ENCODE assay signal across 9 mouse cellular contexts in the genomic region with DNA sequence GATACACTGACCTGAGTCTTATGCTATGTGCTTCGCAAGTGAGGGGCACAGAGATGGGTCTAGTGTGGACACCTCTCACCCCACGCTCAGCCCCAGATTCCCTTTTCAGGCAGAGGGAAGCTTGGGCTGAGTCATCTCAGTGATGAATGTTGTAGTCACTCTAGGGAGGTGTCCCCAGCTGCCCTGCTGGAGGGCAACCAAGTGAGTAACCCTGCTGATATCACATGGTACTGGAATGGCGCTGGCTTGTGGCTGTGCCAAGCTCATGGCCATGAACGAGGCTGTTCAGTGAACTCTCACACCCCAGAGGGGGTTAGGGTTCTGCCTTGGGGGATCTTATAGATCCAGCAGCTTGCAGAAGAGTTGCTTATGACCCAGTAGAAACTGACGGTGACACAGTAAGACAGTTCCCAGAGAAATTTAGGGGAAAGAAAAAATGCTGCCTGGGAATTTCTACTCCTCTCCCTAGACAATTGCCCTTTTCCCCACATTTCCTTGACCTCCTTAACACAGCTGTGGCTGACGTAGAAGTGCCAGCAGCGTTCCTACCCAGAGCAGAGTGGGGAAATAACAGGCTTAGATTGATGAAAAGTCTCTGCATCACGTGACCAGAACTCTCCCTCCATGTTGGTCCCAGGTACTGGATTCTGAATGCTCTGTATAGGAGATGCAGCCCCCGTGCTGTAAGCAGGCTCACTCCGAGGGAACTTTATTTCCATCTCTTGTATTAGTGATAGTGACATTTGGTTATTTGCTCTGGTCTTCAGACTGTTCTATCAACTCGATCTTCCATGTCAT.
DNase-seq lines count a peak whose midpoint lies in the region; ATAC-seq lines count a peak whose summit lies in the region.
"Had no signal": no experiment of that assay in that cellular context is flagged by ENCODE, and none has a peak within 500 bp of the region (broad histone marks: within the 10 kb centered on the region; RNA-seq: fewer than 3 reads in every experiment).

No protein-coding gene starts in this region.

- no peaks in the 10 kb centered on the region for H3K36me3 ChIP-seq in forebrain, embryonic 12.5 days (replicated peaks)
- no peaks in the 10 kb centered on the region for H3K36me3 ChIP-seq in liver, embryonic 12.5 days

- 89% methylated on average over 11 of the region's 11 CpGs for WGBS in forebrain, embryonic 12.5 days
- WGBS in liver, embryonic 12.5 days (ENCODE audit: insufficient replicate concordance) = 71% methylated on average over 11 of the region's 11 CpGs

- H3K27me3 ChIP-seq in forebrain, embryonic 12.5 days = no peaks in the 10 kb centered on the region
- no peaks in the 10 kb centered on the region for H3K27me3 ChIP-seq in liver, embryonic 12.5 days (replicated peaks)

- no peak for ATAC-seq in forebrain, embryonic 12.5 days (ENCODE audit: low FRiP score)
- ATAC-seq in liver, embryonic 12.5 days = no peak
- ATAC-seq in activated CD4-positive, CD25-positive, alpha-beta regulatory T cell, adult 4 months = no peak

- no peak overlapping the region for H3K4me2 ChIP-seq in forebrain, embryonic 12.5 days
- H3K4me2 ChIP-seq in liver, embryonic 12.5 days = no peak overlapping the region

- H3K9me3 ChIP-seq in forebrain, embryonic 12.5 days = no peaks in the 10 kb centered on the region
- H3K9me3 ChIP-seq in liver, embryonic 12.5 days (replicated peaks) = no peaks in the 10 kb centered on the region

- intact Hi-C loops in gastrocnemius, postnatal 14 days (cut with DNase I; ENCODE audit: low total_unique reads) = no loop called here

- peak; percentile 61 for DNase-seq in layer of hippocampus, adult 11-12 months (ENCODE audit: low spot score)
- no peak for DNase-seq in layer of hippocampus, postnatal 10 days (ENCODE audit: low spot score in 2 of 2)
- DNase-seq in adipocyte (ENCODE audit: low spot score) = peak; percentile 99
- DNase-seq in gastrocnemius, postnatal 14 days = peak; percentile 86
- DNase-seq in lung, postnatal 25 days (ENCODE audit: low spot score) = peak; percentile 34
- DNase-seq: thymus, postnatal 14 days had no signal

- H3K4me1 ChIP-seq in forebrain, embryonic 12.5 days = no peaks in the 10 kb centered on the region
- no peaks in the 10 kb centered on the region for H3K4me1 ChIP-seq in liver, embryonic 12.5 days

- H3K9ac ChIP-seq in forebrain, embryonic 12.5 days = no peak overlapping the region
- no peak overlapping the region for H3K9ac ChIP-seq in liver, embryonic 12.5 days

- H3K4me3 ChIP-seq in forebrain, embryonic 12.5 days (replicated peaks) = no peak overlapping the region
- H3K4me3 ChIP-seq in liver, embryonic 12.5 days = no peak overlapping the region

- H3K27ac ChIP-seq in forebrain, embryonic 12.5 days = no peak overlapping the region
- H3K27ac ChIP-seq in liver, embryonic 12.5 days = no peak overlapping the region

Comparison
In these comparisons a context has a peak if more than half of its experiments do, and no peak if none do; other contexts are left out.
1. DNase-seq: peak in layer of hippocampus, adult 11-12 months (single experiment), adipocyte (single experiment), gastrocnemius, postnatal 14 days (single experiment) and lung, postnatal 25 days (single experiment); none in layer of hippocampus, postnatal 10 days (0 of 2).